Mouse (Mus musculus) adipocyte (in vitro differentiated cells): ENCODE measurements around the gene Esrrg.
A peak's percentile ranks its signal among the peaks of the same experiment; 100 is the strongest.

Experiments used
- DNase-seq: peaks from one replicate; pipeline ENCODE4 v3.0.0-alpha.2; 2016; ENCODE audit warnings: low spot score

Gene Esrrg

DNA sequence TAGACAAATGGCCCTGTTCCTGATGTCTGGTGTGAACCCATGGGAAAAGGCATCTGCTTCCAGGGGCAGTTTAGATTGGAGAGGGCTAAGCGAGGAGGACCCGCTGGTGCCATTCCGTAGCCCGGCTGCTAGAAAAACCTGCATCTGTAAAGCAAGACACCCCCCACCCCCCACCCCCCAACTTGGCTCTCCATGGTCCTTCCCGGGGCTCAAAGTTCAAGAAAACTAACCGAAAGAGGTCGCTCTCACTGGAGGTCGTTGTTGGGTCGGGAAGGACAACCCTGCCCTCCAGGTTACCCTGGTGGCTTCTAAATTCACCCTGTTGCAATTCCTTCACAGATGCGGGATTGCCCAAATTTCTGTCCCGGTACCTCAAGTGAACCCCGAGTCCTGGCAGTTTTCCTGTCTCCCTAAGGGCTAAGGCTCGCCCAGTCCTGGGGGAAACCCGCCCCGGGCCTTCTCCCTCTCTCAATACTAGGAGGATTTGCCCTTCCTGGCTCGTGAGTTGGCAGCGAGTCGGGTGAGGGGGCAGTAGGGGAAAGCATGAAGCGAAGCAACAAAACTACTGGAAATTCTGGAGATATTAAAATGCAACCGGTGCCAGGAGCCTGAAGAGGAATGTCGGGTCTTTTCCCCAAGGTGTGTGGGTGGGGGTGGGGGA, at the start of gene Esrrg:
Gene Esrrg (plus strand): TSS at position 531 of the 661 bp plus-strand sequence.
- DNase-seq, result no peak

DNA sequence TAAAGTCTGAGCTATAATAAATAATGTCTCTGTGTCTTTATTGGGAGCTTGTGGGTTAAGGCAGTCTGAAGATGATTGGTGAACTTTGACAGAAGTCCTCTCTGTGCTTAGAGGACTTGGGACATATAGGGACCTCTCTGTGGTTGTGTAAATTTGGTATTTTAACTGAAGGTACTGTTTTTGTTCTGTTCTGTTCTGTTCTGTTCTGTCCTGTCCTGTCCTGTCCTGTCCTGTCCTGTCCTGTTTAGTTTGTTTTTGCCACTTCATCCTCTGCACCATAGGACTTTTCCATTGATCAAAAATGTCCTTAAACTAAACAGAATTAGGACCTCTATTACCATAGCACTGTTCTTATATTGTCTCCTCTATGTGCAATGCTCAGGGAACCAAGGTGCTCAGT, 24.6 kb upstream of the Esrrg start:
- DNase-seq, result no peak

DNA sequence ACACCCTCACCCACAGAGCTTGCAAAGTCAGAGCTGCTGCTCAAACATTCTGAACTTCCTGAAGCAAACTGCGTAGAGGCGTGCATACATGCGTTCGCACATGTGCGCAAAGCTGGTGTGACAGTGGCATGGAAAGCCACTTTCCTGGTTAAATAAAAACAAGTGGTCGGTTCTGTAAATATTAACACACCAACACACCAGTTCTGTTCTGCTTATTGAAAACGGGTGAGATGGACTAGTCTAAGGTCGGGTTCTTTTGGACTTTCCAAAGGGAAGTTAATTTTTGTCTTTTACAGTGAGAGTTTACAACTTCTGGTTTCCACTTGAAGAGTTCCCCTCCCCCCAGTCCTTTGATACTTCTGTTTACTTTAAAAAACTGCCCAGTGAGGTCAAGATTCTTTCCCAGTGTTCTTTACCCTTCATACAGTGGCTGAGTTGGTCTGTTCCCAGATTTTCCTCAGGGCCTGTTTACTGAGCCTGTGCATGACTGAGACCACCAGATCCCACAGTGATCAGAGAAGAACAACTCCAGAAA, 22.0 kb upstream of the Esrrg start:
- DNase-seq, result peak; percentile 5

DNA sequence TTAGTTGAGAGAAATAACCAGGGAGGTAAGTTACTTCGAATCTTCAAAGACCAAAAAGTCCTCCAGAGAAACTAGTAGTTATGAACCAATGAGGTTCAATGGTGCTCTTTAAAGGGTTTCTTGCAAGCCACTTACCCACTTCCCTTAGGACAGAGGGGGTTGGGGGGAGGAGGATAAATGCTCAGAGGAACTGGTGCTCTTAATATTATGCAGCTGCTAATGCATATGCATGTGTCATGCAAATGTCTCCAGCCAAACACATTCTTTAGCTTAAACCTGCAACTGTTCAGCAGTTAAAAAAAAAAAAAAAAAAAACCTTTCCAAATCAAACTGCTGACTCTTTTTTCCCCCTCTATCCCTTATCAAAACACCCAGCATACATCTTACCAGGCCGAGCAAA, 5.6 kb upstream of the Esrrg start:
- no peak for DNase-seq

DNA sequence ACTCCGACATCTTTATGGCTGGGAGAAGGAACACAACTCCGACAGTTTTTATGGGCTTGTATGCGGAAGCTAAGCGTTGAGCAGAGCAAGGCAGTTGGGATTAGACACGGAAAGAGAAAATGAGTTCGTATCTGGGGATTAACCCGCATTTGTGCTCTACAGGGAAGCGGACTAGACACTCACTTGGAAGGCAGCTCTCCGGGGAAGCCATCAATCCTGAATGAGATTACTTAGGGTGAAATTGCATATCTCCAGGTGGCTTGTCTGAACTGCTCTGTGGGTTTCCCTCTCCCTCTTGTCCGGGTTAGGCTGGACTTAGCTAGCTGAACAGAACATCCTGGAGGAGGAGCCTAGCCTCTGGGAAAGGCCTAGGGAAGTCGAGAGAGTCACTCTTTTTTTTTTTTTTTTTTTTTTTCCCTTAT, 4.5 kb upstream of the Esrrg start:
- no peak for DNase-seq

DNA sequence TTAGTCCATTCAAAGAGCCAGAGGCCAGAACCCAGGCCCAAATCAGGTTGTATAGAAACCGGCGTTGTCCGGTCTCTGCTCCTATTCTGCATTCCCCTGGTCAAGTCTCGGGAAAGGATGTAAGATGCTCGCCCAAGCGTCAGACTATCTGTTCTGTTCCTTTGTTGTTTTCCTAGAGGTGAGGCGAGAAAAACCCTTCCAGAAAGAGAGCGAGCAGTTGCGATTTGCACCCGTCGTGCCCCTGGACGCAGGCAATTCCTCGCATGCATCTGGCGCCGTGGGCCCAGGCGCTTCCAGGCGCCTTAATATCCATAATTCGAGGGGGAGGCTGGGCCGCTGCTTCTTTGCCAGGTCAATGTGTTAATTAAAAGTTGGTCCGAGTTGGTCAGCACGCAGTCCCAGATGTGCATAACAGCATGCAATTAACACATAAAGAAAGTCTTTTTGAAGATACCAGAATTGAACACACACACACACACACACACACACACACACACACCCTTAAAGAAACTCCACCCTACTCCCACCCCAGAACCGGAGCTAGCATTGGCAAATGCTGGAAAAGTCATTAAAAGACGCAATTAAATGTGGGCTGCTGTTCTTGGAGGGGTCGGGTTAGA, 3.8 kb upstream of the Esrrg start:
- no peak for DNase-seq

DNA sequence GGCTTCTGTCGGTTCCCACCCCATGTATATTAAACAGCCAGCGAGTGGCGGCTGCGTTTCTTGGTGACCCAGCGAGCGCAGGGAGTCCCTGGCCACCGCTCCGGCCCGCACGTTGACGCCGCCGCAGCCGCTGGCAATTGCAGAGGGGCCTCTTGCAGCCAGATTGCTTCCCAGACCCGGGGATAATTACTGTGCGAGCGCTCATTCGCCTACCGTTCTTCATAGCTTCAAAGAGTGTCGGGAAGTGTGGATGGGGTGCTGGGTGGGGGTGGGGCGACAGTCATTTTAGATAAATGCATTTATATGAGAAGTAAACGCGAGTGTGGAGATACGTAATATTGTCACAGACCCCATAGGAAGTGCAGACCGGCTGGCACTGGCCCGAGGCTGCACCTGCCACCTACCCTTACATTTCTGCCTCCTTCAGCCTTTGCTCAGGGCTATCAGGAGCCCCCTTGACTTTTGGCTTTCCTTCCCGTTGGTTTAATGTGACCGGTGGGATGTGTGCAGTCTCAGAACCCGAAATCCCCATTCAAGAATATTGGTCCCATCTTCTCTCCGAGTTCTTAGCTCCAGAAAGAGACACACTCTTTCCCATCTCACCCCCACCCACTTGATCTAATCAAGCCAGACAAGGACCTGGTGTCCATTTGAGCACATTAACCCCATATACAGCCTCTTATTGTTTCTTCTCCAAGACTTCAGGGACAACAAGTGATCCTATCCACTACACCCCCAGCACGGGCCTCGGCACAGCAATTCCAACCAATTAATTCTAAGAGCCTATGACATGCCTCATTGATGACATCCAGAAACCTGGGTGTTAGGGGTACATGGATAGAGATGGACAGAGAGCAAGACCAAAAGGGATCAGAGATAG, 3.0 kb upstream of the Esrrg start:
- DNase-seq, result no peak

DNA sequence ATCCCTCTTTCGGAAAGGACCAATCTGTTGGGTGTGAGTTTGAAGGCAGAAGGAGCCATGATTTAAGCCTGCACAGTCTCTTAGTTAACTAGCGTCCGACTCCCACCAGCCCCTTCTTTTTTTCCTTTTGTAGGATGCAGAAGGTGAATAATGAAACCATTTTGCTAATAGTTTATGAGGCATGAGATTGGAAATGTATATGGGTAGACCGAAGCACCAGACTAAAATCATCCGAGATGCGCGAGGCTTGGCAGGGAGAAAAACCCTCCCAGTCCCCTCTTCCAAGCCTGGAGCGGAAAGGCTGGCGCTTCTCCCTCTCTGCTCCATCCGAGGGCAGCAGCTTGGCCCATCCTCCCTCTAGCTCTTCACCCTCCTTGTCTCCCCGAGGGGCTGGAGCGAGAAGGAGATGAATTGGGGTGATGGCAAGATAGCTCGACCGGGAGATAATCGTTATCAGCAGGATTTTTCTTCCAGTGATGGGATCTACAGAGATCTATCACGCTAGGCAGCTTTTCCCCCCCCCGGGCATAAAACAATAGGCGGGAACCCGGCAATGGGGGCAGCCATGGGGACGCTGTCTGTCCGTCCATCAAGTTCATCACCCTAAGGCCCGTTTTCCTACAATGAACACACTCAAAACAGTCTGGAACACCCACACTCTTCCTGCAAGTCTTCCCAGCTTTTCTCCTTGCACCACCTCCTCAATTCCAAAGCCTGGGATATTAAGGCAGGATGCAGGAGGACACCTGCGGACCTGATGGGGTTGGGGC, 2.1 kb upstream of the Esrrg start:
- DNase-seq, result no peak

DNA sequence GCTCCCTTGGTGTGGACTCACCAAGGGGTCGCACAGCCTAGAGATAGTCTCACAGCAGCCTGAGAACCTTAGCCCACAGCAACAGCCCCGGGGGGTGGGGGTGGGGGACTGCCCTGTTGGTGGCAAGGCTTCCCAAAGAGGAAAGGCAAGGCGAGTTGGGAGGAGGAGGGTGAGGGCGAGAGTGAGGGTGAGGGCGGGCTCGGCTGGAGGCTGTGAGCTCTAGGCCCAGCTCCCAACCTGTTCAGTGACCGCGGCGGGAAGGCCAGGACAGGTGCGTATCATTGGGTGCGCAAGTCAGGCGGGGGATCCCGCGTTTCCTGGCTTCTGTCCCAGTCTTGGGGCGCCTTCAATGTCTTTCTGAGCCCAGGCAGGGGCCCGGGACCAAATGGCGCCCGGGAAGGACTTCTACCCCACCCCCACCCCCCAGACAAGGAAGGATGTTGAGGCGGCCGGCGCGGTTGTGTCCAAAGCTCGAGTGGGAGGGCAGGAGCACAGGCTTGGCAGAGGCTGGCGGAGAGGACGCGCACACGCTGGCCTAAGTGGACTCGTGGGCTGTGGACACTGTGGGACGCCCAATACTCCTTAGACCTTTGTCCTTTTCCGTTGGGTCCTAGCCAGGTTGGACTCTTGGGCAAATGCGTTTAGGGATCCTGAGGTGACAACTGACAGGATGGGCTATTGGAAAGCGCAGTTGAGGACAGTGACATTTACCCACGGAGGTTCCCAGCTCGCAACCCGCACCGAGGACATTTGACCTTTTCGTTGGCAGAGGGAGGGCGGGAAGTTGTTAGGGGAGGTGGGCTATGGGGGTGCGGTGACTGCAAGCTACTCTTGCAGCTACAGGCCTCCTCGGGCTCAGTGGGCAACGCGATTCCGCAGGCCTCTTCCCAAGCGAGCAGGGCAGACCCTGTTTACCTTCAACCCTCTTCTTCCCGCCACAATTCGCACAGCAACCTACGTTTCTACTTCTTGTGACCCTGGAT, 1.2 kb upstream of the Esrrg start:
- DNase-seq, result no peak

DNA sequence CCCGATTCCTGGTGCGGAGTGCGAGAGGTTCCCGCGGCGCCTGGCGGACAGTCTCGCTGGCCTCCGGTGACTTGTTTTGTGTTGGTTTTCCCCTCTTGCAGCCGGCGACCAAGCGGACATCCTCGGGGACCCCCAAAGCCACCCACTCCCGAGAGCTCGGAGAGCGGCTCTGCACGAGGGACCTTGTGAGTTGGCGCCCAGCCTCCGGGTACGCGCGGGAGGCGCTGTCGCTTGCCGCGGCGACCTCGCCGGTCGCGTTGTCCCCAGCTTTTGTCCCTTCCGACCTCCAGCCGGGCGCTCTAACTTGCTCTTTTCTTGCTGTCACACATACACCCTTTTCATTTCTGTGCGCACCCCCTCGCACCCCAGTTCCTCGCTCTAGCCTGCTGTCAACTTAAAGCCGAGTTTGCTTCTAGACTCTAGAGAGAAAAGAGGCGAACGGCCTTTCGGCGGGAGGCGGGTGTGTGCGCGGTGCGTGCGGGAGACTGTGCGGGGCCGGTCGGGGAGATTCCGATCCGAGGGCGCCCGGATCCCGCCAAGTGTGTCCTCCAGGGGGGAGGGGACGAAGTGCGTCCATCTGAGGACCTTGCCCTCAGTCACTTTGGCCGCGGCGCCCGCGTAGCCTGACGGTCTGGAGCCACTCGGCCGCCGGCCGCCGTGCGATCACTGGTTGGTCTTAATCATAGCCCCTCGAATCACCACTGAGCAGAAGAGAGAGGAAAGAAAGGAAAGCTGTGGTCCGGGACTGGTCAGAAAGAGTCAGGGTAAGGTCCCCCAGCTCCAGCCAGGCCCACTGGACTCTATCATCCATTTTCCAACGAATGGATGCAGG, 646 bp downstream of the Esrrg start:
- DNase-seq, result no peak

DNA sequence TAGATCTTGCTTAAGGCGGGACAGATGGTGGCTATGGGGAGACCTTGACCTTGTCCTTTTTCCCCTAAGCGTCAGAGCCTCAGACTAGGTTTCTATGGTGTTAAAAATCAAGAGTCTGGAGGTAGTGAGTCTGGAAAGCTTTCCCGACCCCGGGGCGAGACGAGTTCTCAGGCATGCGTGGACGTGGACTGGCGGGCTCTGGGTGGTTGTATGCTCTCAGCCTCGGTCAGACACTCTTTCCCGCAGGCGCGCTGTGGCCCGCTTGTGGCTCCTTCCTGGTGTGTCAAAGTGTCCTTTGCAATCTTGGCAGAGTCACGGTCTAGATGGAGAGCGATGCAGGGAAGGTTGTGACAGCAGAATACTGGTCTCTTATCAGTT, 1.3 kb downstream of the Esrrg start:
- DNase-seq, result no peak

DNA sequence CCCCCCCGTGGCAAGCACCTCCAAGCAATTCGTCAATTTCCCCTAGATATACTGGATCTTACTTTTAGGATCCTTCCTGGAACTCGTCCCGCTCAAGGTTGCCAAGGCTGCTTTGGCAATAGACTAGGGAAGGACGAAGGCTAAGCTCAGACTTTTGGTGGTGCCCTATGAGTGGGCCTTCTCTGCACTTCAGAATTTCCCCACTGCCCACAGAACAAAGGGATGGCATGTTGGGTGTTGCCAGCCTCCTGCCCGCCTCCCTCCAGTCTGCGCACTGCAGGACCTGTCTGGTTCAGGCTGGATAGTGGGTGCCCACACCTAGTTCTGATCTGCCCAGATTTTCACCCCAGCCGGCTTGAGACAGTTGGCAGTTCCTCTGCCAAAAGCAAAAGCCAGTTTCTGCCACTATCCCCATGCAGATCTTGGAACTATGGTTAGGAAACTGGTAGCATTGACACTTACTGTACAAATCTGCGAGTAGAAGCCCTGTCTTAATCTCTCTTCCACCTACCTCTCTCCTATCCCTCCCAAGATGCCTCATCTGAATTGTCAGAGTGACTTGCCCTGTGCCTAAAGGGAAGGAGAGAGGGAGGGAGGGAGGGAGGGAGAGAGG, 1.9 kb downstream of the Esrrg start:
- no peak for DNase-seq

DNA sequence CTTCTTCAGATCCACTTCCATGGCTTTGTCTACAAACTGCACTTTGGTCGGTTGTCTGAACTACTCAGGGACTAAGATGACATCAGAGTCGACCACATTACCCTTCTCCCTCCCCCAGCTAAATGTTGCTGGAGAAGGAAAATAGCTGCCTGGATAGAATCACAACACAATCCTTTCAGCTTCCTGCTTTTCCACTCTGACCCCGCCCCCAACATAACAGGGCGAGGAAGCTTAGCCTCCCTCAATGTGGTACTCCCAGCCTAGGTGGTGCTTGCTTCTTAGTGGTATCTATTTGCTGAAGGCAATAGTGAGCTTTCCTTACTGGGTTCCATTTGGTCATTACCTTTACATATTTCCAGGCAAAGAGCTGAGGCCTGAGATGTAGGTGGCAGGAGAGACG, 3.3 kb downstream of the Esrrg start:
- DNase-seq, result no peak

DNA sequence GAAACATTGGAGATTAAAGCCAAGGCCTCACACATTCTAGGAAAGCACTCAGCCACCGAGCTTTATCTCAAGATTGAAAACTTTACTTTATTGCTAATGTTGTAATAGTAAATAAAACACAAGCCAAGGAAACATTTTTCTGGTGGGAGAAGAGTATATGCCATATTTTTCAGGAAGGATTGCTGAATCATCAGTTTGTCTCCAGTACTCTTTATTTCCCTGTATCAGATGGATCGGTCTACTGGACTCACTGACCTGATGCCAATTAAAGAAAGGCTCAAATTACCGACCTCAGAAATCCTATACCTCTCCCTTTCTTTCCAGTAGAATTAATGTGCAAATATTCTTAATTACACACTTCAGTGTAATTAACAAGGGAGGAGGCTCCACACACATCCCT, 4.7 kb downstream of the Esrrg start:
- DNase-seq, result no peak

DNA sequence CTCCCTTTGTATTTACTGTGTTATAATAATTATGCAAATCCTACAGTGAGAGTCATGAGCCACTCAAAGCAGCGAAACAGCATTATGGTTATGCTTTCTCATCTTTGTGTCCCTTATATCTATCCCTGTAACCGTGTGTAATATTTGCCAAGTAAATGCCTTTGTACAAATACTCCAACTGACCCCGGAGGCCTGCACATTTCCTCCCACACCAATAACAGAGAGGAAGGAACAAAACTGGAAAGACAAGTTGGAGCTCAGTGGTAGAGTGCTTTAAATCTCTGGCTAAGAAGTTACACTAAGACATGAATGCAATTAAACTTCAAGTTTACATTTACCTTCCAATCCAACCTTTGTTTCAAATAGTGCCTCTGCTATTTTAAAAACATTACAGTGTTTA, 15.4 kb downstream of the Esrrg start:
- no peak for DNase-seq

DNA sequence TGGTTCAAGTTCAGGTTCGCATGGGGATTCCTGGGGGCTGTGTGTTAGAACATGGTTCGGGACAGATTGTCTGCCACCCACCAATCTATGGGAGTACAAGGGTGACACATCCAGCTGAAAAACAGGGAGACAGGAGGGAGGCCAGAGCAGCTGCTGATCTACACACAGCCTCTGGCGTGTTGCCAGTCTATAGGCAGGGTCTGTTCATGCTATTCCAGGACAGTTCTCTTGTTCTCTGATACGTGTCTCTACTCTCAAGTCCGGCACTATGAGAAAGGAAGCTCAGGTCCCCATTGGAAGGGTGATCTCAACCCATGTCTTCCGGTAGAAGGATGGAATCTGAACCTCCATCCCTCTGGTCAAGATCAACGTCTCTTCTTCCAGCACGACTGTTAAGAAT, 21.8 kb downstream of the Esrrg start:
- no peak for DNase-seq

DNA sequence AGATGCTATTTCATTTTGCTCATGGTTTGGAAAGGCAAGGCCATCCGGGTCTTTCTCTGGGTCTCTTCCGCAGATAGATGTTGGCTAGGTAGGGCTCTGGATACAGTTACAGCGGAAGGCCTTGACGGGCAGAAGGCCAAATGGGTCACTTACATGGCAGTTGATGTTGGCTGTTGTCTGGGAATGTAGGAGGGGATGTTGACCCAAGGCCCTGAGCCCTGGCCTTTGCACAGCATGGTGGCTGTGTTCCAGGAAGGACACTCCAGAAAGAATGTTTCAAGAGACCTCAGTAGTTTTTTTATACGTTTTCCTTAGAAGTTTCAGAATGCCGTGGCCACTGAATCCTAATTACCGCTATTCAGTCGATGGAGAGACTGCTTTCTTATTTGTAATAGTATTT, 22.9 kb downstream of the Esrrg start:
- no peak for DNase-seq

DNA sequence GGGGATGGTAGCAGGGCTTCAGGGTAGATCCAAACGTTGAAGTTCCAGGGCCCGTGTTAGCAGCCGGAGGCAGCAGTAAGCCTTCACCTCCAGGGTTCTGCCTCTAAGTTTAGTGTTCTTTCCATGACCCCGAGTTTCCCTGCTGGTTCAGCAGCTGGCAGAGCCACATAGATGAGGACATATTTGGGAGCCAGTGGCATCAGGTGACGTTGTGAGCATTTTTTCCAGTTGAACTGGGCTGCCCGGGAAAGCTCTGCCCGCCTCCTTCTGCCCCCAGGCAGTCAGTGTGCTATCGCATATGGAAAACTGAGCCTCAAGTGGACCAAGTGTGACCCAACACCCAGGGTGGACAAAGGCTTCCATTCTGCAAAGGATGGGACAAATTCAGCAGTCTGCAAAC, 36.7 kb downstream of the Esrrg start:
- no peak for DNase-seq

DNA sequence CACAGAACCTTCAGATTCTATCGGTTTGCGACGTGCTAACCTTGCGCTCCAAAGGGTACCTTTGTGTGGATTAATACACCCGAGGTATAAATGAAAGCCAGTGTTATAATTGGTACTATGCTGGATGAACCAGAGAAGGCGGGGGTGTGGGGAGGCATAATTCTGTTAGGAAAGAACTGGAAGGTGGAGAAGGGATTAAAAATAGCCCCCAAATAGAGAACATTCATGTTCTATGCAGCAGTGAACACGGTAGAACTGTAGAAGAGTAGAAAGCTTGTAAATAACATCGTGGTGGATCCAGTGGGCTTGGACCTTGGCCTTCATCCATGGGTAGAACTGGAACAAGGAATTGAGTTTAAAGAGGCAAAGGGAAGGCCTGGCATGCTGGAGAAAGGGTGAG, 40.0 kb downstream of the Esrrg start:
- DNase-seq, result no peak

DNA sequence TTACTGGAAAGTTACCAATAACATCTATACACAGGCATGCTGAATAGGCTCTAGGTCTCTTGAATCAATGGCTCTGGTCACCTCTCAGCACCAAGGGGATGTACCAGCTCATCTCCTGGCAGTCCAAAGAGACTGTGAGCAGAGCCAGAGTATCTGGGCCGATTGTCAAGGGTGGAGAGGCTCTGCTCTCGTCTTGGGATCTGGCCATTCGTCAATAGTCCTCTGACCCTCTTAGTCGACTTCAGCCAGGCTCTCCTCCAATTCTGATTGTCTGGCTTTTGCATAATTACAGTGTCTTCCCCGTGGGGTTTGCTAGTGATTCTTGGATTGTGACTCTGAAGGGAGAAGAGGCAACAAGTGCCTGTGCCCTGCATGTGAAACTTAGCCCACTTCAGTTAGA, 41.3 kb downstream of the Esrrg start:
- DNase-seq, result peak; percentile 49
